Mouse (Mus musculus): ENCODE results near the gene Prg3.

DNA sequence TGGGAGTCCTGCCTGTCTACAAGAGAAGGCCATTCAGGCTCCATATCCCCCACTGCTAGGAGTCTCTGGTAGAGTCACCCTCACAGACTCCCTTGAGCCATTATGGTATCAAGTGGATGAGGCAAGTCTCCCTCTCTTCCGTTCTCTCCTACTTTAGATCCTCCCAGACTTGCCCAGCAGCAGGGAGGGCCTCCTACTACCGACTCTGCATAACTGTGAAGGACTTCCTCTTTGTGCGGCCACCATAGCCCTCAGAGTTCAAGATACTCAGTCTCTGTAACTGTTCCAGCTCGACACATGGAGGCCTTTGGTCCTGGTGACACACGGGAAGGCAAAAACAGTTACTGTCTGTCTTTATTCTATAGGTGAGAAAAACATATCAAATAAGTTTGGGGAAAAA is 39.3 kb downstream of the Prg3 start:
- TF ChIP-seq CTCF (IDR thresholded peaks at IDR 0.05; ENCODE audit: low read depth, low read length) (no peak), GATA1 (IDR thresholded peaks at IDR 0.05; ENCODE audit: borderline replicate concordance, low read length) (no peak), POLR2AphosphoS5 (IDR thresholded peaks at IDR 0.05; ENCODE audit: insufficient replicate concordance, low read depth, low read length) (no peak)
